Mouse (Mus musculus) CH12.LX (cell line): ENCODE data around the gene Khdrbs2.

Experiments used
- CHD2 ChIP-seq: IDR thresholded peaks from 2 replicates; pipeline ENCODE4 v1.6.1; 2011; ENCODE audit warnings: low read length, improper control_type of control experiment
- CTCF ChIP-seq, 2 experiments: IDR thresholded peaks in 1 of 2; conservative IDR thresholded peaks in 1 of 2; 2 replicates each; pipeline ENCODE4 v1.5.1; 2011 to 2012; ENCODE audit warnings: low read depth in 2 of 2, low read length in 2 of 2, improper control_type of control experiment in 1 of 2, inconsistent platforms in 1 of 2, mild to moderate bottlenecking in 1 of 2, moderate library complexity in 1 of 2
- ELF1 ChIP-seq: IDR thresholded peaks from 2 replicates; pipeline ENCODE4 v1.6.1; 2014; ENCODE audit warnings: low read depth, mild to moderate bottlenecking, inconsistent platforms, low read length, improper control_type of control experiment
- MAZ ChIP-seq: IDR thresholded peaks from 2 replicates; pipeline ENCODE4 v1.6.1; 2012; ENCODE audit warnings: low read depth, mild to moderate bottlenecking, inconsistent platforms, low read length, improper control_type of control experiment, moderate library complexity
- TCF12 ChIP-seq: IDR thresholded peaks from 2 replicates; pipeline ENCODE4 v1.6.1; 2014; ENCODE audit warnings: low read depth, mild to moderate bottlenecking, inconsistent platforms, low read length, improper control_type of control experiment

DNA sequence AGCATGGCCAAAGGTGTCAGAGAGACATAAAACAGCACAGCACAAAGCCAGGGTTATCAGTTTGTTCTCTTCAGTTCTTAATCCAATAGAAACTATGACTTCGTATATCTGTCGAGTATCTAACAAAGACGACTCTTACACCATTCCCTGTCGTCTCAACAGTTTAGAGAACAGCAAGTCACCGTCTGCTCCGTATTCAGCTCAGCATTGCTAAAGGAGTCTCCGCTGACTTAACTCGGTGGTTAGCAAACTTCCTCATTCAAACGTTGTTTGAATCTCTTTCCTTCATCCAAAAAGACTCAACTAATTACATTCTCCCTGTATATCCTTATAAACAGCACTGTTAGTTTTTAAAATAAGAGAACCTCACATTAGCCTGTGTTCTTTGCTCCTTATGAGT, 521.3 kb downstream of the Khdrbs2 start:
- TF ChIP-seq ELF1 (no peak), CTCF (conservative IDR thresholded peaks at IDR 0.05 in 1 of 2, IDR thresholded peaks at IDR 0.05 in 1 of 2; ENCODE audit: low read depth in 2 of 2, low read length in 2 of 2) (no peak), MAZ (no peak), TCF12 (no peak), CHD2 (no peak)
